Mouse (Mus musculus): Measurements from ENCODE around the gene Ostm1.

The Ostm1 gene

GRCm38 (mm10) chr10:42680582-42681001 lies 97.0 kb downstream of the Ostm1 start:
- DNase-seq (ENCODE audit: low spot score in 2 of 2): no peak

GRCm38 (mm10) chr10:42682421-42682820 lies 98.8 kb downstream of the Ostm1 start:
- no peak for DNase-seq (ENCODE audit: low spot score in 2 of 2)

GRCm38 (mm10) chr10:42687873-42688272 lies 104.3 kb downstream of the Ostm1 start:
- DNase-seq (ENCODE audit: low spot score in 2 of 2): no peak

- no peak for DNase-seq (ENCODE audit: low spot score in 2 of 2)
Measured at GRCm38 (mm10) chr10:42689694-42690093, 106.1 kb downstream of the Ostm1 start.

- no peak for DNase-seq (ENCODE audit: low spot score in 2 of 2)
Measured at GRCm38 (mm10) chr10:42690233-42691028, 106.8 kb downstream of the Ostm1 start.

- no peak for DNase-seq (ENCODE audit: low spot score in 2 of 2)
Measured at GRCm38 (mm10) chr10:42691051-42691450, 107.4 kb downstream of the Ostm1 start.

GRCm38 (mm10) chr10:42692095-42692494 lies 108.5 kb downstream of the Ostm1 start:
- no peak for DNase-seq (ENCODE audit: low spot score in 2 of 2)

GRCm38 (mm10) chr10:42692794-42693193 lies 109.2 kb downstream of the Ostm1 start:
- DNase-seq (ENCODE audit: low spot score in 2 of 2): no peak

GRCm38 (mm10) chr10:42693482-42693881 lies 109.9 kb downstream of the Ostm1 start:
- no peak for DNase-seq (ENCODE audit: low spot score in 2 of 2)

GRCm38 (mm10) chr10:42696361-42696760 lies 112.7 kb downstream of the Ostm1 start:
- DNase-seq (ENCODE audit: low spot score in 2 of 2): no peak

- DNase-seq (ENCODE audit: low spot score in 2 of 2): peak; percentile 41 to 73
Measured at GRCm38 (mm10) chr10:42697007-42697406, 113.4 kb downstream of the Ostm1 start.

- DNase-seq (ENCODE audit: low spot score in 2 of 2): no peak
Measured at GRCm38 (mm10) chr10:42698375-42698774, 114.8 kb downstream of the Ostm1 start.

GRCm38 (mm10) chr10:42698994-42699393 lies 115.4 kb downstream of the Ostm1 start:
- DNase-seq (ENCODE audit: low spot score in 2 of 2): no peak

- DNase-seq (ENCODE audit: low spot score in 2 of 2): no peak
Measured at GRCm38 (mm10) chr10:42702111-42702510, 118.5 kb downstream of the Ostm1 start.

GRCm38 (mm10) chr10:42714676-42715075 lies 131.1 kb downstream of the Ostm1 start:
- DNase-seq (ENCODE audit: low spot score in 2 of 2): no peak

GRCm38 (mm10) chr10:42715366-42716035 lies 131.9 kb downstream of the Ostm1 start:
- DNase-seq (ENCODE audit: low spot score in 2 of 2): no peak

- no peak for DNase-seq (ENCODE audit: low spot score in 2 of 2)
Measured at GRCm38 (mm10) chr10:42722116-42722515, 138.5 kb downstream of the Ostm1 start.

GRCm38 (mm10) chr10:42723275-42724232 lies 139.9 kb downstream of the Ostm1 start:
- DNase-seq (ENCODE audit: low spot score in 2 of 2): no peak

GRCm38 (mm10) chr10:42729607-42730006 lies 146.0 kb downstream of the Ostm1 start:
- no peak for DNase-seq (ENCODE audit: low spot score in 2 of 2)

GRCm38 (mm10) chr10:42734546-42735060 lies 151.0 kb downstream of the Ostm1 start:
- peak in 1 of 2 experiments; percentile 21 for DNase-seq (ENCODE audit: low spot score in 2 of 2)

- DNase-seq (ENCODE audit: low spot score in 2 of 2): no peak
Measured at GRCm38 (mm10) chr10:42751813-42752212, 168.2 kb downstream of the Ostm1 start.

All from frontal cortex, postnatal 14 days (tissue).